Mouse (Mus musculus) spleen, adult 10 weeks (tissue): ENCODE measurements around the gene Agbl1. TPM values are rescaled to one million over a fixed set of nuclear protein-coding genes. Genes with fewer than 3 reads are reported as not detected.

Source experiments
- polyA plus RNA-seq: library from polyadenylated mRNA; stranded (reverse); fragments of 350-450 nt; fragmentation: Illumina TruSeq; extraction: RNeasy Lipid Tissue Mini Kit (QIAGEN cat#74804); gene quantifications from one replicate; pipeline ENCODE4 v1.2.3, GENCODE M21; 2015; ENCODE audit warnings: low replicate concordance; ENCODE audit not compliant: insufficient read depth

The Agbl1 gene
- not detected for polyA plus RNA-seq

GRCm38 (mm10) chr7:76229311-76229937, at the start of gene Agbl1:
Agbl1 (plus strand) TSS chr7:76229887.

